Mouse (Mus musculus) embryonic fibroblast, embryonic 13.5 days (primary cell): Measurements from ENCODE around the gene Eif4g3.
"Not testable (repeated sequence)": the region's sequence is repeated elsewhere in the genome, so short reads cannot be mapped to it uniquely, and the experiment has no call there.

ENCODE experiments used
- CTCF ChIP-seq: IDR thresholded peaks from 2 replicates; pipeline ENCODE4 v1.5.1; 2011; ENCODE audit warnings: mild to moderate bottlenecking, control low read depth, low read length, moderate library complexity, borderline replicate concordance; ENCODE audit not compliant: insufficient read depth
- POLR2A ChIP-seq: IDR thresholded peaks from 2 replicates; pipeline ENCODE4 v1.6.1; 2011; ENCODE audit warnings: low read depth, mild to moderate bottlenecking, control low read depth, low read length, moderate library complexity

GRCm38 (mm10) chr4:137979066-137979644 is 13.7 kb upstream of the Eif4g3 start:
- TF ChIP-seq CTCF, POLR2A: not testable (repeated sequence)
